ENCODE assay signal across 37 mouse cellular contexts in the genomic region with DNA sequence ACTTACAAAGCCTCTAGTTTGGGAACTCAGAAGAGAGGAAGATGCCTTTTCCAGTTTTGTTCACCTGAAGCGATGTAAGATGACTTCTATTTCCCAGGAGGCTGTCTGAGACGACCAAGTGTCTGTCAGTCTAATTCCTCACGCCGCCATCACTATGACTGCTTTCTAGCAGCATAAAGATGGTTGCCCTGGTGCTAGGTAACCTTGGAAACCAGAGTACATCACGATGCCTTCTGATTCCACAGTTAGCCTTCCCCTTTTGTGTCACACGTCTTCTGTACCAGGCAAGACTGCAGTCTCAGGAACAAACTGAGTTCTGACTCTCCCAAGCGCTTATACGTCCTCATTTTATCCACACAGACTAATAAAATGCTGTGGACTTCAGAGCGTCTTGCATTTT. TPM values are rescaled to one million over a fixed set of nuclear protein-coding genes. Genes with fewer than 3 reads are reported as not detected.
A peak's percentile ranks its signal among the peaks of the same experiment; 100 is the strongest.
DNase-seq lines count a peak whose midpoint lies in the region; ATAC-seq and TF ChIP-seq lines count a peak whose summit lies in the region.
"Had no signal": no experiment of that assay in that cellular context is flagged by ENCODE, and none has a peak within 500 bp of the region (broad histone marks: within the 10 kb centered on the region; RNA-seq: fewer than 3 reads in every experiment).

No protein-coding gene starts in this region.

- whole genome bisulfite sequencing in forebrain, postnatal 0 days, result 72% methylated on average over 9 of the region's 9 CpGs
- 75% methylated on average over 9 of the region's 9 CpGs for WGBS in forebrain, embryonic 12.5 days
- WGBS in midbrain, embryonic 10.5 days, result 63% methylated on average over 9 of the region's 9 CpGs
- 32% methylated on average over 9 of the region's 9 CpGs for WGBS in midbrain, embryonic 15.5 days

- H3K27me3 ChIP-seq in forebrain, postnatal 0 days (ENCODE audit: insufficient read depth, low read length), result no peaks in the 10 kb centered on the region
- no peaks in the 10 kb centered on the region for H3K27me3 ChIP-seq in forebrain, embryonic 12.5 days
- no peaks in the 10 kb centered on the region for H3K27me3 ChIP-seq in midbrain, embryonic 10.5 days (ENCODE audit: low read depth, poor library complexity, severe bottlenecking)
- no peaks in the 10 kb centered on the region for H3K27me3 ChIP-seq in midbrain, embryonic 15.5 days (replicated peaks)
- H3K27me3 ChIP-seq: embryonic facial prominence, embryonic 13.5 days; heart, embryonic 13.5 days; limb, embryonic 12.5 days; liver, embryonic 15.5 days; lung, embryonic 15.5 days; neural tube, embryonic 13.5 days; stomach, embryonic 15.5 days had no signal

- no peak overlapping the region for H3K4me3 ChIP-seq in forebrain, postnatal 0 days (ENCODE audit: low read depth, low read length)
- no peak overlapping the region for H3K4me3 ChIP-seq in forebrain, embryonic 12.5 days (replicated peaks)
- no peak overlapping the region for H3K4me3 ChIP-seq in midbrain, embryonic 10.5 days
- no peak overlapping the region for H3K4me3 ChIP-seq in midbrain, embryonic 15.5 days
- H3K4me3 ChIP-seq: embryonic facial prominence, embryonic 13.5 days; heart, embryonic 13.5 days; limb, embryonic 12.5 days; liver, embryonic 15.5 days; lung, embryonic 15.5 days; neural tube, embryonic 13.5 days; stomach, embryonic 15.5 days had no signal

- H3K4me1 ChIP-seq in forebrain, postnatal 0 days (ENCODE audit: insufficient read depth), result no peaks in the 10 kb centered on the region
- H3K4me1 ChIP-seq in forebrain, embryonic 12.5 days, result peaks cover 8% of the 10 kb centered on the region; the same call in 1 of the 2 replicates
- H3K4me1 ChIP-seq in midbrain, embryonic 10.5 days, result peaks cover 25% of the 10 kb centered on the region
- peaks cover 6% of the 10 kb centered on the region; the same call in 1 of the 2 replicates for H3K4me1 ChIP-seq in midbrain, embryonic 15.5 days
- H3K4me1 ChIP-seq: embryonic facial prominence, embryonic 13.5 days; heart, embryonic 13.5 days; limb, embryonic 12.5 days; liver, embryonic 15.5 days; lung, embryonic 15.5 days; neural tube, embryonic 13.5 days; stomach, embryonic 15.5 days had no signal

- no peak overlapping the region for H3K9ac ChIP-seq in forebrain, postnatal 0 days
- no peak overlapping the region for H3K9ac ChIP-seq in forebrain, embryonic 12.5 days
- no peak overlapping the region for H3K9ac ChIP-seq in midbrain, embryonic 15.5 days
- H3K9ac ChIP-seq: embryonic facial prominence, embryonic 13.5 days; heart, embryonic 13.5 days; limb, embryonic 12.5 days; liver, embryonic 15.5 days; lung, embryonic 15.5 days; neural tube, embryonic 13.5 days; stomach, embryonic 15.5 days had no signal

- no peaks in the 10 kb centered on the region for H3K9me3 ChIP-seq in forebrain, postnatal 0 days (ENCODE audit: low read length)
- H3K9me3 ChIP-seq in forebrain, embryonic 12.5 days, result no peaks in the 10 kb centered on the region
- H3K9me3 ChIP-seq in midbrain, embryonic 10.5 days (replicated peaks), result no peaks in the 10 kb centered on the region
- H3K9me3 ChIP-seq in midbrain, embryonic 15.5 days, result no peaks in the 10 kb centered on the region
- H3K9me3 ChIP-seq: embryonic facial prominence, embryonic 13.5 days; G1E; heart, embryonic 13.5 days; limb, embryonic 12.5 days; liver, embryonic 15.5 days; lung, embryonic 15.5 days; neural tube, embryonic 13.5 days; stomach, embryonic 15.5 days had no signal

- 0 out of 2 replicates have a peak, but pooled peaks have one; percentile 50 for ATAC-seq in forebrain, postnatal 0 days
- no peak for ATAC-seq in forebrain, embryonic 12.5 days (ENCODE audit: low FRiP score)
- peak; percentile 72 for ATAC-seq in midbrain, embryonic 15.5 days (replicated peaks)
- ATAC-seq: intestine, postnatal 0 days; Patski had no signal

- no peak overlapping the region for H3K4me2 ChIP-seq in forebrain, postnatal 0 days (ENCODE audit: low read depth)
- H3K4me2 ChIP-seq in forebrain, embryonic 12.5 days, result no peak overlapping the region
- H3K4me2 ChIP-seq in midbrain, embryonic 15.5 days, result no peak overlapping the region
- H3K4me2 ChIP-seq: embryonic facial prominence, embryonic 13.5 days; heart, embryonic 13.5 days; limb, embryonic 12.5 days; liver, embryonic 15.5 days; lung, embryonic 15.5 days; neural tube, embryonic 13.5 days; stomach, embryonic 15.5 days had no signal

- TF ChIP-seq CTCF in forebrain, postnatal 0 days (IDR thresholded peaks at IDR 0.05; ENCODE audit: low read depth), result no peak

- H3K36me3 ChIP-seq in forebrain, postnatal 0 days (ENCODE audit: insufficient read depth), result no peaks in the 10 kb centered on the region
- H3K36me3 ChIP-seq in forebrain, embryonic 12.5 days (replicated peaks), result no peaks in the 10 kb centered on the region
- no peaks in the 10 kb centered on the region for H3K36me3 ChIP-seq in midbrain, embryonic 10.5 days
- H3K36me3 ChIP-seq in midbrain, embryonic 15.5 days (replicated peaks), result no peaks in the 10 kb centered on the region
- H3K36me3 ChIP-seq: embryonic facial prominence, embryonic 13.5 days; G1E; heart, embryonic 13.5 days; limb, embryonic 12.5 days; liver, embryonic 15.5 days; lung, embryonic 15.5 days; neural tube, embryonic 13.5 days; stomach, embryonic 15.5 days had no signal

- DNase-seq in forebrain, postnatal 0 days, result peak; percentile 14
- peak; percentile 5 for DNase-seq in R1 (ENCODE audit: low read depth, low spot score)
- DNase-seq in midbrain, embryonic 10.5 days (ENCODE audit: low spot score), result peak; percentile 56
- no peak for DNase-seq in kidney, adult 18-20 months
- no peak for DNase-seq in thymus, postnatal 14 days
- DNase-seq: adrenal gland, postnatal 14 days; cerebellum, adult 2 months; cerebellum, postnatal 14 days; gastrocnemius, postnatal 10 days; heart, postnatal 10 days; kidney, postnatal 14 days; right cerebral cortex, postnatal 14 days; thymus, adult 2 months; thymus, postnatal 4 days had no signal

- no peak overlapping the region for H3K27ac ChIP-seq in forebrain, postnatal 0 days (ENCODE audit: low read depth, low read length)
- H3K27ac ChIP-seq in forebrain, embryonic 12.5 days, result no peak overlapping the region
- H3K27ac ChIP-seq in midbrain, embryonic 10.5 days (replicated peaks), result peak overlapping the region; percentile 49; the same call in 1 of the 2 replicates
- no peak overlapping the region for H3K27ac ChIP-seq in midbrain, embryonic 15.5 days
- H3K27ac ChIP-seq: embryonic facial prominence, embryonic 13.5 days; heart, embryonic 13.5 days; limb, embryonic 12.5 days; liver, embryonic 15.5 days; lung, embryonic 15.5 days; neural tube, embryonic 13.5 days; stomach, embryonic 15.5 days had no signal

RNA-seq across cellular contexts. Expression of a gene that starts 21.8 kb away (rescaled TPM):
- 0.62 TPM in 1 of 2 replicates, not detected in the other for total RNA-seq in forebrain, postnatal 0 days (2014; rRNA removed)
- 0.18 TPM in 1 of 2 replicates, not detected in the other for polyA plus RNA-seq in forebrain, postnatal 0 days (2015; fragmentation: Nextera tagmentation; extraction: Ambion mirVana)
- polyA plus RNA-seq in forebrain, embryonic 12.5 days (2016; fragmentation: Nextera tagmentation; extraction: Ambion mirVana), result not detected in 2 replicates
- not detected in 2 replicates for polyA plus RNA-seq in midbrain, embryonic 10.5 days (2016; fragmentation: Nextera tagmentation; extraction: Ambion mirVana)
- not detected in 2 replicates for polyA plus RNA-seq in midbrain, embryonic 15.5 days (2015; fragmentation: Nextera tagmentation; extraction: Ambion mirVana)
- total RNA-seq: G1E; gastrocnemius, postnatal 10 days; layer of hippocampus, postnatal 10 days; left cerebral cortex, adult 18-20 months; left cerebral cortex, postnatal 25 days had no signal
- polyA plus RNA-seq: embryonic facial prominence, embryonic 13.5 days; forebrain, embryonic 11.5 days; G1E; kidney, embryonic 14.5 days; limb, embryonic 12.5 days; neural tube, embryonic 13.5 days; Patski had no signal

RNA-seq across cellular contexts. Expression of a gene that starts 32.8 kb away (rescaled TPM):
- total RNA-seq in forebrain, postnatal 0 days (2014; rRNA removed), result 27.3 and 28.3 TPM in 2 replicates
- 41.7 and 47.6 TPM in 2 replicates for polyA plus RNA-seq in forebrain, postnatal 0 days (2015; fragmentation: Nextera tagmentation; extraction: Ambion mirVana)
- 77.0 and 81.2 TPM in 2 replicates for polyA plus RNA-seq in forebrain, embryonic 12.5 days (2016; fragmentation: Nextera tagmentation; extraction: Ambion mirVana)
- polyA plus RNA-seq in midbrain, embryonic 10.5 days (2016; fragmentation: Nextera tagmentation; extraction: Ambion mirVana), result 104 and 109 TPM in 2 replicates
- polyA plus RNA-seq in midbrain, embryonic 15.5 days (2015; fragmentation: Nextera tagmentation; extraction: Ambion mirVana), result 42.0 and 52.5 TPM in 2 replicates
- total RNA-seq: hematopoietic stem cell, adult 5-6 weeks; megakaryocyte progenitor cell, adult 5-6 weeks had no signal
- polyA plus RNA-seq: G1E had no signal

RNA-seq across cellular contexts. Expression of a gene that starts 44.1 kb away (rescaled TPM):
- total RNA-seq in forebrain, postnatal 0 days (2014; rRNA removed), result 1.0 and 1.8 TPM in 2 replicates
- 0.31 and 0.97 TPM in 2 replicates for polyA plus RNA-seq in forebrain, postnatal 0 days (2015; fragmentation: Nextera tagmentation; extraction: Ambion mirVana)
- 0.97 and 1.3 TPM in 2 replicates for polyA plus RNA-seq in forebrain, embryonic 12.5 days (2016; fragmentation: Nextera tagmentation; extraction: Ambion mirVana)
- 0.17 TPM in 1 of 2 replicates, not detected in the other for polyA plus RNA-seq in midbrain, embryonic 10.5 days (2016; fragmentation: Nextera tagmentation; extraction: Ambion mirVana)
- polyA plus RNA-seq in midbrain, embryonic 15.5 days (2015; fragmentation: Nextera tagmentation; extraction: Ambion mirVana), result 0.45 and 0.57 TPM in 2 replicates
- total RNA-seq: adrenal gland, postnatal 14 days; G1E; gastrocnemius, postnatal 10 days; heart, adult 8-10 months; hematopoietic stem cell, adult 5-6 weeks; left cerebral cortex, adult 18-20 months; left cerebral cortex, postnatal 25 days; liver, adult 2 months; megakaryocyte progenitor cell, adult 5-6 weeks had no signal
- polyA plus RNA-seq: cerebellum, adult 2 months; cortical plate, adult 2 months; G1E; gonadal fat pad, adult 2 months; heart, embryonic 13.5 days; intestine, postnatal 0 days; kidney, embryonic 14.5 days; limb, embryonic 12.5 days; liver, adult 2 months; liver, embryonic 15.5 days; neural tube, embryonic 13.5 days; Patski; stomach, embryonic 15.5 days had no signal

Comparison
In these comparisons a context has a peak if more than half of its experiments do, and no peak if none do; other contexts are left out.
1. DNase-seq: peak in forebrain, postnatal 0 days (single experiment), R1 (single experiment) and midbrain, embryonic 10.5 days (single experiment); none in kidney, adult 18-20 months (single experiment) and thymus, postnatal 14 days (single experiment).